Mouse (Mus musculus): ENCODE results near the gene Fem1a. TPM values are rescaled to one million over a fixed set of nuclear protein-coding genes. Genes with fewer than 3 reads are reported as not detected.

Fem1a gene
- 10 to 100 TPM; 27.4 to 27.7 TPM for total RNA-seq (2023)

DNA sequence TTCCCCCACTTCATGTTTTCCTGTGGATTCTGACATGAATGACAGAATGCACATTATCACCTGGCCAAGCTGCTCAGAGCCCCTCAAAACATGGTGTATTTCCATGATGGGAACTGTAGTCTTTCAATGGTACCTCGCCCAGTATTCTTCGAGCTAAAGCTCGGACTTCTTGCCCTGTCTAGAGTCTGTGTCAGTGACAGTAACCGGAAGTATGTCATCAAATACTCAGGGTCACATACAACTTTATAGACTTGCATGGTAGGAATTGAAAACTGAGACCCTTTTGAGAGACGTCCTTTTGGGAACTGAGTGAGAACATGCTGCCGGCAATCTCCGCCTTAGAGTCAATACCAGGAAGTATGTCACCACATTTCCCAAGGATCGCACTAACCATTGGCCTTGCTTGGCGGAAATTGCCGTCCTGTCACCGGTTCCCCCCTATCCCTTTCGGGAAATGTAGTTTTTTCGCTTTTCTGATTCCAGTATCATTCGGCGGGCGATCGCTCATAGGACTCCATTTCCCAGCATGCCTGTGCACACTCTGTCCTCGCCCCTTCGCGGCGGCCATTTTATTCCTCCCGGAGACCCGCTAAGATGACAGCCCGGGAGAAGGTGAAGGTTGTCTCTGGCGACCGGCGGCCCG, at the start of gene Fem1a:
TSS of gene Fem1a (plus strand) at position 572 of the 643 bp plus-strand sequence.

DNA sequence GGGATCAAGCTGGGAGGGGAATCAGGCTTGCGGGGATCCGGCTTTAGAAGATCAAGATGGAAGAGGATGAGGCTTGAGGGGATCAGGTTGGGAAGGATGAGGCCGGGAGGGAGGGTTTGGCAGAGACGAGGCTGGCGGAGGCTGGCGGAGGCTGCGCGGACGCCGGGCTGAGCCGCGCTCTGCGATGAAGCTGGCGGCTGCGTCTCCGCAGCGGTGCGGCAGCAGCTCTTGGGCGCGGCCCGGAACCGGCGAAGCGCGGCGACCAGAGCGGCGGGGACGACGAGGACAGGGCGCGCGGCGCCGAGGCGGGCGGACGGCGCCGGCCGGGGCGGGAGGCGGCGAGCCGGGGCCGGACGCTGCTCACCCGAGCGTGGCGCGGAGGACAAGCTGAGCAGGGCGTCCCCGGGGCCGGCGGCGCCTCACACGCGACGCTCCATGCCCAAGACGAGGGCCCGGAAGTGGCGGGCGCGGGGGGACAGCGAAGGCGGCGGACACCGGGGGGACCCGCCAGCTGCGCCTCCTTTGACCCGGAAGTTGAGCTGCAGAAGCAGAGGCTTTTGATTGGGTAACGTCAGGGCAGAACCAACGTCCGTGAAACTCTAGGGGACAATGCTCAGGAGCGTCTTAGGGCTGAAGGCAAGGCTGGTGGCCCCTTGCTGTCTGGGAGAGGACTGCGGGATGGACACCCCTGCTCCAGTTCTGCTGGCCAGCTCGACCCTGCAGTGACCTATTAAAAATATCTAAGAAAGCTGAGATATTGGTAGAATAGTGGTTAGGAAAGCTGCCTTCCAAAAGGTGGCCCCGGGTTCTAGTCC, 38.0 kb upstream of the Fem1a start, which contains the start of gene Dpp9:
TSS of gene Dpp9 (minus strand) at position 529 of the 815 bp plus-strand sequence.

GRCm38 (mm10) chr17:56276643-56277566, 20.3 kb downstream of the Fem1a start, which contains the start of gene Ticam1:
Ticam1 (minus strand) TSS chr17:56276786.

GRCm38 (mm10) chr17:56292531-56293222, 36.1 kb downstream of the Fem1a start, which contains the start of gene Plin3:
Plin3 (minus strand) TSS chr17:56292873.

DNA sequence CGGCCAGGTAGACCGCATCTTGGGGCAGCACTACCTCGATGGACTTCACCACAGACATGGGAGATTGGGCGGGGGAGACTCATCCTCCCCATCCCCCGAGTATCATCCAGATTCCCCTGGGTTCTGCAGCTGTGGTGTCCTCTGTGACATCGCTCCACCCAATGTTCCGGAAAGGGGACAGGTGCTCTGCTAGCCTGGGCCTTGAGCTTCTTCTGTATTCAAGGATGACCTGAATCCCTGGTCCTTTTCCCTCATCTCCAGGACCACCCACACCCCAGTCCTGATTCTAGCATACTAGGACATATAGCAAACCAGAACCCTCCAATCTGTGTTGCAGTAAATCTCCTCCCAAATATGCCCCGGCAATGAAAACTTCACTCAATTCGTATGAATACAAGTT, 43.6 kb downstream of the Fem1a start, which contains the start of gene Arrdc5:
TSS of gene Arrdc5 (minus strand) at position 101 of the 400 bp plus-strand sequence.

DNA sequence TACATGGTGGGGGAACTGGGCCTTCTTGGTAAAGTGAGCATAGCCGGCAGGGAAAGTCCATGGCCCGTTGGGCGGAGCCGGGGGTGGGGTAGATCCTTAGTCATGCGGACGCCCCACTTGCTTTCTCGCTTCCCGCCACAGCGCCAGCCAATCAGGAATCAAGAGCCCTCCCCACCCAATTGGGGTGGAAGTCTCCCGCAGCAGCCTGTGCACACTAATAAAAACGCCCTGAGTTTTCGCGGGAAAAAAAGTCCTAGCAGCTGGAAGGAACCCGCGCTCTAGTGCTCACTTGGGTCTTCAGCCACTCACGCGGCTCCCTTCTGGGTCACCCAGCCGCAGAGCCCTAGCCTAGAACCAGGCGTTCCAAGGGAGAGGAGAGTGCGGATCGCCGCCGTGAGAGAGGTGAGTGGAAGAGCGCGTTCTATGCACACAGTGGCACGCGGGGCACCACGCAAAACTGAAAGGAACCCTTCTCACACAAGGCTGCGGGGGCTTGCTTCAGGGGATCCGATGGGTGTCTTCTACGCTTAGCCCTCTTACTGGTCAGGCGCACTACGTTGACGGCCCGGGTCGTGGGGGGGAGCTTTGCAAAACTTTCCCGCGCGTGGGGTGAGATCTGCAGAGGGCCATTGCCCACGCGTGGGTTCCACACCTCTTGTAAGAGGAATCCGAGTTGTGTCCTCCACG, 46.7 kb downstream of the Fem1a start, which contains the start of gene Uhrf1:
TSS of gene Uhrf1 (plus strand) at position 162 of the 687 bp plus-strand sequence.

Other genes starting within 250 kb of the Fem1a start
- gene Sh3gl1, start 220.2 kb upstream of the Fem1a start, total RNA-seq (2023), result 100 to 1,000 TPM; 125 to 126 TPM
- gene Chaf1a, start 216.4 kb upstream of the Fem1a start, total RNA-seq (2023), result 1 to 10 TPM; 3.4 to 5.1 TPM
- gene Ubxn6, start 181.8 kb upstream of the Fem1a start, total RNA-seq (2023), result 10 to 100 TPM; 66.9 to 74.8 TPM
- gene Hdgfl2, start 177.2 kb upstream of the Fem1a start, total RNA-seq (2023), result 100 to 1,000 TPM; 103 to 106 TPM
- gene Plin4, start 147.0 kb upstream of the Fem1a start, total RNA-seq (2023), result not detected
- not detected for gene Plin5, start 139.2 kb upstream of the Fem1a start, total RNA-seq (2023)
- gene Lrg1, start 134.8 kb upstream of the Fem1a start, total RNA-seq (2023), result not detected
- gene Sema6b, start 116.5 kb upstream of the Fem1a start, total RNA-seq (2023), result not detected
- 10 to 100 TPM; 13.1 to 14.9 TPM for gene Tnfaip8l1, start 94.3 kb upstream of the Fem1a start, total RNA-seq (2023)
- 10 to 100 TPM; 51.6 to 52.0 TPM for gene Mydgf, start 72.9 kb upstream of the Fem1a start, total RNA-seq (2023)
- 10 to 100 TPM; 50.3 to 51.5 TPM for gene Dpp9, start 37.9 kb upstream of the Fem1a start, total RNA-seq (2023)
- gene Ticam1, start 20.0 kb downstream of the Fem1a start, total RNA-seq (2023), result 10 to 100 TPM; 12.2 to 13.1 TPM
- 10 to 100 TPM; 14.7 to 22.4 TPM for gene Plin3, start 36.1 kb downstream of the Fem1a start, total RNA-seq (2023)
- not detected for gene Arrdc5, start 43.5 kb downstream of the Fem1a start, total RNA-seq (2023)
- 10 to 100 TPM; 12.3 to 16.8 TPM for gene Uhrf1, start 46.5 kb downstream of the Fem1a start, total RNA-seq (2023)
- 10 to 100 TPM; 67.1 to 81.0 TPM for gene Kdm4b, start 69.3 kb downstream of the Fem1a start, total RNA-seq (2023)
- 10 to 100 TPM; 18.2 to 22.8 TPM for gene Ptprs, start 219.7 kb downstream of the Fem1a start, total RNA-seq (2023)

Measured in T-cell, adult 66 days (primary cell).